Mouse (Mus musculus) urinary bladder, postnatal 4 days (tissue): ENCODE measurements around the gene Rpusd3.

Experiments
- DNase-seq, 2 experiments: peaks; one replicate each; pipeline ENCODE4 v3.0.0; 2021 to 2022; ENCODE audit warnings: low spot score in 2 of 2

Rpusd3 gene

GRCm38 (mm10) chr6:113419199-113419587 lies at the start of gene Rpusd3:
Rpusd3 (minus strand) TSS chr6:113419340.
- DNase-seq, result peak; percentile 95 to 100

GRCm38 (mm10) chr6:113468512-113468911 lies 49.4 kb upstream of the Rpusd3 start:
- no peak for DNase-seq

- DNase-seq, result no peak
These were observed 46.5 kb upstream of the Rpusd3 start for GRCm38 (mm10) chr6:113465602-113466001.

GRCm38 (mm10) chr6:113464040-113464439 lies 44.9 kb upstream of the Rpusd3 start:
- DNase-seq, result no peak

GRCm38 (mm10) chr6:113458635-113459034 lies 39.5 kb upstream of the Rpusd3 start:
- peak in 1 of 2 experiments; percentile 61 for DNase-seq

- no peak for DNase-seq
These were observed 38.9 kb upstream of the Rpusd3 start, which contains the start of gene Il17re for GRCm38 (mm10) chr6:113457952-113458534. Il17re (plus strand) TSS chr6:113458484.

- DNase-seq, result no peak
These were observed 35.9 kb upstream of the Rpusd3 start for GRCm38 (mm10) chr6:113455007-113455406.

- no peak for DNase-seq
These were observed 32.7 kb upstream of the Rpusd3 start for GRCm38 (mm10) chr6:113451839-113452238.

GRCm38 (mm10) chr6:113447639-113448038 lies 28.5 kb upstream of the Rpusd3 start:
- DNase-seq, result no peak

- no peak for DNase-seq
These were observed 25.2 kb upstream of the Rpusd3 start for GRCm38 (mm10) chr6:113444207-113444965.

- no peak for DNase-seq
These were observed 24.0 kb upstream of the Rpusd3 start for GRCm38 (mm10) chr6:113443091-113443490.

GRCm38 (mm10) chr6:113442442-113443090 lies 23.4 kb upstream of the Rpusd3 start, which contains the start of gene Jagn1:
Jagn1 (plus strand) TSS chr6:113442569.
- DNase-seq, result peak; percentile 83 to 88

GRCm38 (mm10) chr6:113442087-113442441 lies 22.9 kb upstream of the Rpusd3 start:
- DNase-seq, result no peak

GRCm38 (mm10) chr6:113441147-113441680 lies 22.1 kb upstream of the Rpusd3 start:
- DNase-seq, result peak; percentile 37 to 74

- DNase-seq, result no peak
These were observed 21.5 kb upstream of the Rpusd3 start for GRCm38 (mm10) chr6:113440686-113441085.

- no peak for DNase-seq
These were observed 19.7 kb upstream of the Rpusd3 start for GRCm38 (mm10) chr6:113438721-113439430.

GRCm38 (mm10) chr6:113437135-113437534 lies 18.0 kb upstream of the Rpusd3 start:
- no peak for DNase-seq

- no peak for DNase-seq
These were observed 16.6 kb upstream of the Rpusd3 start, which contains the start of gene Cidec for GRCm38 (mm10) chr6:113435664-113436205. Cidec (minus strand) TSS chr6:113435760.

GRCm38 (mm10) chr6:113434691-113435090 lies 15.6 kb upstream of the Rpusd3 start:
- DNase-seq, result no peak

GRCm38 (mm10) chr6:113433661-113434060 lies 14.5 kb upstream of the Rpusd3 start:
- no peak for DNase-seq

- no peak for DNase-seq
These were observed 12.7 kb upstream of the Rpusd3 start for GRCm38 (mm10) chr6:113431801-113432200.
